Mouse (Mus musculus) urinary bladder, adult 18-20 months (tissue): ENCODE results near the gene Ccnd3.
"Not testable (repeated sequence)": the region's sequence is repeated elsewhere in the genome, so short reads cannot be mapped to it uniquely, and the experiment has no call there.

ENCODE experiments used
- DNase-seq, 2 experiments: peaks; one replicate each; pipeline ENCODE4 v3.0.0; 2022; ENCODE audit warnings: low spot score in 2 of 2, mixed read lengths in 2 of 2

Ccnd3 gene

GRCm38 (mm10) chr17:47594183-47594968 is 89.5 kb downstream of the Ccnd3 start:
- peak in 1 of 2 experiments; percentile 53 for DNase-seq

GRCm38 (mm10) chr17:47594969-47595247 is 90.1 kb downstream of the Ccnd3 start:
- DNase-seq: no peak

- DNase-seq: peak in 1 of 2 experiments; percentile 48
These were observed 90.7 kb downstream of the Ccnd3 start for GRCm38 (mm10) chr17:47595248-47596161.

GRCm38 (mm10) chr17:47596162-47596838 is 91.4 kb downstream of the Ccnd3 start:
- peak in 1 of 2 experiments; percentile 11 for DNase-seq

GRCm38 (mm10) chr17:47596839-47597164 is 92.0 kb downstream of the Ccnd3 start:
- no peak for DNase-seq

GRCm38 (mm10) chr17:47597261-47597660 is 92.4 kb downstream of the Ccnd3 start:
- no peak for DNase-seq

- peak in 1 of 2 experiments; percentile 25 for DNase-seq
These were observed 93.2 kb downstream of the Ccnd3 start for GRCm38 (mm10) chr17:47597838-47598579.

GRCm38 (mm10) chr17:47598580-47599304 is 93.9 kb downstream of the Ccnd3 start:
- not testable (repeated sequence) for DNase-seq

GRCm38 (mm10) chr17:47599511-47600297 is 94.9 kb downstream of the Ccnd3 start:
- DNase-seq: no peak

GRCm38 (mm10) chr17:47600601-47601388 is 95.9 kb downstream of the Ccnd3 start:
- DNase-seq: no peak

- DNase-seq: no peak
These were observed 96.5 kb downstream of the Ccnd3 start for GRCm38 (mm10) chr17:47601389-47601755.

GRCm38 (mm10) chr17:47602289-47602688 is 97.4 kb downstream of the Ccnd3 start:
- DNase-seq: no peak

- DNase-seq: no peak
These were observed 101.4 kb downstream of the Ccnd3 start for GRCm38 (mm10) chr17:47606220-47606619.

- no peak for DNase-seq
These were observed 104.3 kb downstream of the Ccnd3 start for GRCm38 (mm10) chr17:47609182-47609581.

GRCm38 (mm10) chr17:47610849-47611660 is 106.2 kb downstream of the Ccnd3 start, which contains the start of the genes Bysl, Med20 and Gm20517:
Gene Bysl (minus strand): TSS chr17:47611492.
Gene Med20 (plus strand): TSS chr17:47611582.
Gene Gm20517 (plus strand): TSS chr17:47611589.
- DNase-seq: peak; percentile 93 to 94

- DNase-seq: no peak
These were observed 106.8 kb downstream of the Ccnd3 start for GRCm38 (mm10) chr17:47611661-47611982.

- DNase-seq: no peak
These were observed 109.2 kb downstream of the Ccnd3 start for GRCm38 (mm10) chr17:47614018-47614417.

- no peak for DNase-seq
These were observed 111.3 kb downstream of the Ccnd3 start for GRCm38 (mm10) chr17:47616119-47616518.
